Mouse (Mus musculus) kidney, embryonic 15.5 days (tissue): ENCODE measurements at regions not wholly inside any gene's neighbourhood (a gene's known extent, or its start where the extent isn't known, plus 50 kb on each side); places are given as distances from the start of the nearest gene placed in this dataset.

Experiments used
- ATAC-seq: fragments of 200-750 bp; cut with Nextera tagmentation; replicated peaks from 2 replicates; pipeline ENCODE4 v1.8.0; 2017; ENCODE audit warnings: moderate TSS enrichment; ENCODE audit not compliant: low FRiP score
- H3K27ac ChIP-seq: fragments of 300-500 bp; sonication (generic); 2 replicates; pipeline ENCODE4 v1.5.1; 2015; ENCODE audit warnings: mild to moderate bottlenecking, inconsistent platforms
- H3K27me3 ChIP-seq: fragments of 300-500 bp; sonication (generic); 2 replicates; pipeline ENCODE4 v1.6.1; 2015; ENCODE audit warnings: inconsistent platforms
- H3K36me3 ChIP-seq: fragments of 300-500 bp; sonication (generic); 2 replicates; pipeline ENCODE4 v1.6.1; 2015; ENCODE audit warnings: inconsistent platforms
- H3K4me1 ChIP-seq: fragments of 300-500 bp; sonication (generic); 2 replicates; pipeline ENCODE4 v1.6.1; 2015; ENCODE audit warnings: inconsistent platforms
- H3K4me2 ChIP-seq: fragments of 300-500 bp; sonication (generic); 2 replicates; pipeline ENCODE4 v1.6.1; 2015; ENCODE audit warnings: moderate library complexity, mild to moderate bottlenecking, inconsistent platforms
- H3K4me3 ChIP-seq: fragments of 300-500 bp; sonication (generic); replicated peaks from 2 replicates; pipeline ENCODE4 v1.5.1; 2015; ENCODE audit warnings: mild to moderate bottlenecking, inconsistent platforms
- H3K9ac ChIP-seq: fragments of 300-500 bp; sonication (generic); 2 replicates; pipeline ENCODE4 v1.6.1; 2015; ENCODE audit warnings: mild to moderate bottlenecking, inconsistent platforms
- H3K9me3 ChIP-seq: fragments of 300-500 bp; sonication (generic); replicated peaks from 2 replicates; pipeline ENCODE4 v1.6.1; 2016; ENCODE audit warnings: inconsistent platforms
- WGBS: fragments of 180-500 bp; shearing (Covaris S2); methylation state at CpG from one replicate; pipeline ENCODE4 v1.1.7; 2015; ENCODE audit warnings: mixed read lengths; 5-methylcytosine and 5-hydroxymethylcytosine counted together

GRCm38 (mm10) chr12:118583829-118584628, 262.1 kb upstream of the Sp8 start:
- H3K9ac ChIP-seq = no peak overlapping the region
- H3K4me1 ChIP-seq = no peaks in the 10 kb centered on the region
- H3K4me2 ChIP-seq = no peak overlapping the region
- no peaks in the 10 kb centered on the region for H3K9me3 ChIP-seq
- WGBS = 80% methylated on average over 12 of the region's 12 CpGs
- H3K27ac ChIP-seq = no peak overlapping the region
- H3K4me3 ChIP-seq = no peak overlapping the region
- no peaks in the 10 kb centered on the region for H3K36me3 ChIP-seq
- H3K27me3 ChIP-seq = no peaks in the 10 kb centered on the region
- ATAC-seq = no peak

- Histone ChIP-seq H3K9ac (no peak overlapping the region), H3K4me3 (no peak overlapping the region), H3K9me3 (no peaks in the 10 kb centered on the region), H3K27ac (no peak overlapping the region), H3K4me1 (no peaks in the 10 kb centered on the region), H3K27me3 (no peaks in the 10 kb centered on the region), H3K36me3 (no peaks in the 10 kb centered on the region), H3K4me2 (no peak overlapping the region)
- 52% methylated on average over 2 of the region's 2 CpGs for WGBS
- no peak for ATAC-seq
These were observed 268.6 kb upstream of the Sp4 start for GRCm38 (mm10) chr12:118569811-118570210.

DNA sequence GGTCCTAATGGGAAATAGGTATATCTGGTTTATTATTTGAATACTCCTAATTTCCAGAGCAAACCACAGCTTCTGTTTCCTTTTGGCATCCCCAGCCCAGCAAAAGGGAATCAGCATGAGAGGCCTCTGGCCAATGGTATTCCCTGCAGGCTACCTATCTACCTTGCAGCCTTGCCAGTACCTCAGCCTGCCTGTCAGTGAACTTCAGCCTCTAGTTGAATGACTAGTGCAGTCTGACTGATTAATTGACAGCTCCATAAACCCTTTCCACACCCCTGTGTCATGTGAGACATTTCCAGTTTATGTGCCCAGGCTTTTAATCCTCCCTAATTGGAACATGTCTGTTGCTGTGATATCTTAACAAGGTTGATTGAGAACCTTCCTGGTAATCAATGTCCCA, 265.4 kb upstream of the Sp4 start:
- H3K27ac ChIP-seq = no peak overlapping the region
- H3K9me3 ChIP-seq = no peaks in the 10 kb centered on the region
- H3K27me3 ChIP-seq = no peaks in the 10 kb centered on the region
- H3K9ac ChIP-seq = no peak overlapping the region
- H3K4me3 ChIP-seq = no peak overlapping the region
- H3K36me3 ChIP-seq = no peaks in the 10 kb centered on the region
- no peak overlapping the region for H3K4me2 ChIP-seq
- H3K4me1 ChIP-seq = no peaks in the 10 kb centered on the region
- no peak for ATAC-seq

- H3K27me3 ChIP-seq = no peaks in the 10 kb centered on the region
- no peak overlapping the region for H3K27ac ChIP-seq
- no peak; the same call in 1 of the 2 replicates for ATAC-seq
- H3K36me3 ChIP-seq = no peaks in the 10 kb centered on the region
- no peaks in the 10 kb centered on the region for H3K9me3 ChIP-seq
- no peak overlapping the region for H3K4me3 ChIP-seq
- H3K4me2 ChIP-seq = no peak overlapping the region
- WGBS = 16% methylated on average over 9 of the region's 9 CpGs
- no peaks in the 10 kb centered on the region for H3K4me1 ChIP-seq
- H3K9ac ChIP-seq = no peak overlapping the region
These were observed 263.3 kb upstream of the Sp4 start for GRCm38 (mm10) chr12:118564394-118565112.

GRCm38 (mm10) chr12:118562226-118562625, 261.0 kb upstream of the Sp4 start:
- Histone ChIP-seq H3K36me3 (no peaks in the 10 kb centered on the region), H3K4me2 (no peak overlapping the region), H3K4me3 (no peak overlapping the region), H3K27ac (no peak overlapping the region), H3K9me3 (no peaks in the 10 kb centered on the region), H3K9ac (no peak overlapping the region), H3K27me3 (no peaks in the 10 kb centered on the region), H3K4me1 (no peaks in the 10 kb centered on the region)
- no peak for ATAC-seq
- WGBS = 24% methylated on average over 2 of the region's 2 CpGs

DNA sequence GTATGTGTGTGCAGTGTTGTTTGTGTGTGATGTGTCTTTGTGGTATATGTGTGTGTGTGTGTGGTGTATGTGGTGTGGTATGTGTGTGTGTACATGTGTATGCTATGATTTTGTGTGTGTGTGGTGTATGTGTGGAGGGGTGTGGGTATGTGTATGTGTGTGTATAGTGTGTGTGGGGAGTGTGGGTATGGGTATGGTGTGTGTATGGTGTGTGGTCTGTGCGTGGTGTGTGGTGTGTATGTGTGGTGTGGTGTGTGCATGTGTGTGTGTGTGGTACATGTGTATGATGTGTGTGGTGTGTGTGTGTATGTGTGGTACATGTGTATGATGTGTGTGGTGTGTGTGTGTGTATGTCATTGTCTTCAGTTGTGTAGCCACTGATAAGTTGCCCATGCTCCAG, 247.8 kb upstream of the Sp4 start:
- Histone ChIP-seq H3K9ac (no peak overlapping the region), H3K27ac (no peak overlapping the region), H3K4me3 (no peak overlapping the region), H3K4me2 (no peak overlapping the region), H3K27me3 (no peaks in the 10 kb centered on the region), H3K9me3 (no peaks in the 10 kb centered on the region), H3K36me3 (no peaks in the 10 kb centered on the region), H3K4me1 (no peaks in the 10 kb centered on the region)
- WGBS = 88% methylated on average over 1 of the region's 1 CpGs
- peak; percentile 33; the same call in 1 of the 2 replicates for ATAC-seq

- Histone ChIP-seq H3K9ac (no peak overlapping the region), H3K9me3 (no peaks in the 10 kb centered on the region), H3K4me2 (no peak overlapping the region), H3K36me3 (no peaks in the 10 kb centered on the region), H3K27ac (no peak overlapping the region), H3K4me3 (no peak overlapping the region), H3K4me1 (no peaks in the 10 kb centered on the region), H3K27me3 (no peaks in the 10 kb centered on the region)
- 27% methylated on average over 6 of the region's 6 CpGs for WGBS
- ATAC-seq = no peak
These were observed 239.1 kb upstream of the Sp4 start for GRCm38 (mm10) chr12:118540336-118540735.

- peak; percentile 74 for ATAC-seq
- Histone ChIP-seq H3K36me3 (no peaks in the 10 kb centered on the region), H3K27ac (no peak overlapping the region), H3K9ac (no peak overlapping the region), H3K4me2 (peak overlapping the region; percentile 56), H3K27me3 (peaks cover 42% of the 10 kb centered on the region), H3K9me3 (no peaks in the 10 kb centered on the region), H3K4me3 (peak overlapping the region; percentile 20), H3K4me1 (peaks cover 10% of the 10 kb centered on the region; the same call in 1 of the 2 replicates)
- under 1% methylated on average over 10 of the region's 10 CpGs for WGBS
These were observed 229.3 kb upstream of the Sp4 start for GRCm38 (mm10) chr12:118530514-118530913.

GRCm38 (mm10) chr12:118529428-118530361, 228.5 kb upstream of the Sp4 start:
- Histone ChIP-seq H3K4me3 (peak overlapping the region; percentile 20), H3K27me3 (peaks cover 42% of the 10 kb centered on the region), H3K4me2 (peak overlapping the region; percentile 56), H3K27ac (no peak overlapping the region), H3K36me3 (no peaks in the 10 kb centered on the region), H3K4me1 (peaks cover 10% of the 10 kb centered on the region; the same call in 1 of the 2 replicates), H3K9ac (no peak overlapping the region), H3K9me3 (no peaks in the 10 kb centered on the region)
- ATAC-seq = peak; percentile 79
- WGBS = 3% methylated on average over 36 of the region's 36 CpGs

DNA sequence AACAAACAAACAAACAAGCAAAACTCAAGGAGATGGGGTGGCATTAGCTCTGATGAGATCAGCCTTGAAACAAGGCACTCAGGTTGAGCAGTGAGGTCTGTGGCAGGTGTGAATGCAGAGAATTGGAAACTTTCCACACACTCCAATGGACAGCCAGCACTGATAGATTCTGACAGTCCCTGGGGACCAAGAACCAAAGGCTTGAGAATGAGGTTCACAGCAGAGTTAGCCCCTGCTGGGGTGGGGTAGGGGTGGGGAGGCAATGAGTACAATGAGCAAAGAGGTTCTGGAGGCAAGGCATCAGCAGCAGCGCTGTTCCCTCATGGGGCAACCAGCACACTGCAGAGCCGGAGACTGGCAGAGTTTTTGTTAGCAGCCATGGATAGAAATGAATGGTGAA, 220.5 kb upstream of the Sp4 start:
- H3K27ac ChIP-seq = no peak overlapping the region
- no peaks in the 10 kb centered on the region for H3K4me1 ChIP-seq
- no peak overlapping the region for H3K4me3 ChIP-seq
- no peaks in the 10 kb centered on the region for H3K36me3 ChIP-seq
- WGBS = 63% methylated on average over 2 of the region's 2 CpGs
- H3K9me3 ChIP-seq = no peaks in the 10 kb centered on the region
- no peak for ATAC-seq
- H3K27me3 ChIP-seq = 0 out of 2 replicates have a peak, but pooled peaks cover 4% of the 10 kb centered on the region
- H3K9ac ChIP-seq = no peak overlapping the region
- no peak overlapping the region for H3K4me2 ChIP-seq

DNA sequence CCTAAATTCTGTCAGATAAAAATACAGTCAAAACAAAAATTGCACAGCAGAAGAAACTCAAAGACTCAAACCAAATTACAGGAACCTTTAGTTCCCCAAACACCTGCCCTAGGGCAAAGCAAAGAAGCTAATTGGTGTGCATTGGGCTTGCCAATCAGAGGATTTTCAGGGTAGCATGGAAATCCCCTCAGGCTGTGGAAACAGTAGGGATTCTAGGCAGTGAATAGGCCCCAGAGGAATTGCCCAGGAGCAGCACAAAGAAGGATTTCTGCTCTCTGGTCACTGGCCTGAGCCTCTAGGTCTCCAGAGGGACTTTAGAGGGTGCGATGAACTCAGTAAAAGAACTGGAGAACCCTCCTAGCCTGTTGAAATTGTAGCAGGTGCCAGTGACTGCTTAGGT, 220.1 kb upstream of the Sp4 start:
- H3K4me3 ChIP-seq = no peak overlapping the region
- H3K36me3 ChIP-seq = no peaks in the 10 kb centered on the region
- H3K4me1 ChIP-seq = no peaks in the 10 kb centered on the region
- H3K9me3 ChIP-seq = no peaks in the 10 kb centered on the region
- ATAC-seq = no peak
- 72% methylated on average over 1 of the region's 1 CpGs for WGBS
- H3K4me2 ChIP-seq = no peak overlapping the region
- no peak overlapping the region for H3K9ac ChIP-seq
- no peak overlapping the region for H3K27ac ChIP-seq
- 0 out of 2 replicates have a peak, but pooled peaks cover 4% of the 10 kb centered on the region for H3K27me3 ChIP-seq
